ENCODE assay signal across 22 mouse cellular contexts in the genomic region with DNA sequence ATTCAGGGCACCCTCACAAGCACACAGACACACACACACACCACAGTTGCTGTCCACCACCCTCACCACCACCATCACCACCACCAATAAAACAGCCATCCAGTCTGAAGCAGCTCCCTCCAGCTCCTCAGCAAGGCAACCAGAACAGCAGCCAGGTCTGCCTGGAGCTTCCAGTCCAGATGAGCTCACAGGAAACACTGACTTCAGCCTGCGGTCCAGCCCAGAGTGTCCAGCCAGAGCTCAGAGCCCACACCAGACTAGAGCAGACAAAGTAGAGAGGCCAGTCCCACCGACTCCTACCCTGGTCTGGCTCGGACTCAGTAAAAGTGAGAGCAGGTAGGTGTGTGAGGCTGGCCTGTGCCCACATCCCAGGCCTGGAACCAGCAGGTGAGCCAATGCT. TPM values are rescaled to one million over a fixed set of nuclear protein-coding genes. Genes with fewer than 3 reads are reported as not detected.
DNase-seq lines count a peak whose midpoint lies in the region; ATAC-seq lines count a peak whose summit lies in the region.
"Had no signal": no experiment of that assay in that cellular context is flagged by ENCODE, and none has a peak within 500 bp of the region (broad histone marks: within the 10 kb centered on the region; RNA-seq: fewer than 3 reads in every experiment).

No protein-coding gene starts in this region.

- H3K4me3 ChIP-seq in heart, embryonic 10.5 days = no peak overlapping the region
- H3K4me3 ChIP-seq in midbrain, embryonic 10.5 days = no peak overlapping the region
- H3K4me3 ChIP-seq in midbrain, embryonic 15.5 days = no peak overlapping the region
- H3K4me3 ChIP-seq: liver, embryonic 12.5 days had no signal

- H3K9me3 ChIP-seq in heart, embryonic 10.5 days = no peaks in the 10 kb centered on the region
- no peaks in the 10 kb centered on the region for H3K9me3 ChIP-seq in midbrain, embryonic 10.5 days (replicated peaks)
- H3K9me3 ChIP-seq in midbrain, embryonic 15.5 days = no peaks in the 10 kb centered on the region
- H3K9me3 ChIP-seq: liver, embryonic 12.5 days had no signal

- H3K27ac ChIP-seq in heart, embryonic 10.5 days = no peak overlapping the region
- H3K27ac ChIP-seq in midbrain, embryonic 10.5 days (replicated peaks) = peak overlapping the region; percentile 63; the same call in 1 of the 2 replicates
- H3K27ac ChIP-seq in midbrain, embryonic 15.5 days = no peak overlapping the region
- H3K27ac ChIP-seq: hindbrain, embryonic 14.5 days; kidney, postnatal 0 days; liver, embryonic 12.5 days had no signal

- no peak for ATAC-seq in midbrain, embryonic 15.5 days (replicated peaks)
- ATAC-seq: CD4-positive, CD25-positive, alpha-beta regulatory T cell, adult 4 months; forebrain, embryonic 14.5 days; liver, embryonic 12.5 days had no signal

- intact Hi-C loops in gastrocnemius, postnatal 14 days (cut with DNase I; ENCODE audit: low total_unique reads) = no loop called here
- intact Hi-C loops in heart, postnatal 25 days (cut with DNase I) = no loop called here

- WGBS in heart, embryonic 10.5 days = 73% methylated on average over 3 of the region's 3 CpGs
- WGBS in midbrain, embryonic 10.5 days = 89% methylated on average over 3 of the region's 3 CpGs
- 89% methylated on average over 3 of the region's 3 CpGs for WGBS in midbrain, embryonic 15.5 days

- no peak overlapping the region for H3K4me2 ChIP-seq in midbrain, embryonic 15.5 days
- H3K4me2 ChIP-seq: heart, embryonic 11.5 days; hindbrain, embryonic 14.5 days; liver, embryonic 12.5 days had no signal

- DNase-seq in gastrocnemius, postnatal 14 days = peak; percentile 58
- no peak for DNase-seq in gastrocnemius, postnatal 25 days
- peak; percentile 31 for DNase-seq in heart, postnatal 25 days (ENCODE audit: low spot score)
- no peak for DNase-seq in heart, embryonic 10.5 days (ENCODE audit: low spot score)
- no peak for DNase-seq in midbrain, embryonic 10.5 days (ENCODE audit: low spot score)
- DNase-seq in liver = no peak
- DNase-seq: adrenal gland, postnatal 14 days; cerebellum, adult 8-10 months; cerebellum, postnatal 36 days; embryo, embryonic 11 days; gastrocnemius, postnatal 36 days; kidney, adult 2 months; left cerebral cortex, postnatal 4 days; lung, postnatal 10 days; right cerebral cortex, adult 18-20 months had no signal

- H3K9ac ChIP-seq in midbrain, embryonic 15.5 days = no peak overlapping the region
- H3K9ac ChIP-seq: hindbrain, embryonic 14.5 days; liver, embryonic 12.5 days had no signal

- no peaks in the 10 kb centered on the region; the same call in 1 of the 2 replicates for H3K27me3 ChIP-seq in heart, embryonic 10.5 days (ENCODE audit: insufficient read depth, poor library complexity, severe bottlenecking)
- H3K27me3 ChIP-seq in midbrain, embryonic 10.5 days (ENCODE audit: low read depth, poor library complexity, severe bottlenecking) = no peaks in the 10 kb centered on the region
- no peaks in the 10 kb centered on the region for H3K27me3 ChIP-seq in midbrain, embryonic 15.5 days (replicated peaks)
- H3K27me3 ChIP-seq: liver, embryonic 12.5 days had no signal

- peaks cover 32% of the 10 kb centered on the region for H3K36me3 ChIP-seq in heart, embryonic 10.5 days
- 0 out of 2 replicates have a peak, but pooled peaks cover 2% of the 10 kb centered on the region for H3K36me3 ChIP-seq in midbrain, embryonic 10.5 days
- H3K36me3 ChIP-seq in midbrain, embryonic 15.5 days (replicated peaks) = no peaks in the 10 kb centered on the region

- H3K4me1 ChIP-seq in heart, embryonic 10.5 days = peaks cover 31% of the 10 kb centered on the region
- H3K4me1 ChIP-seq in midbrain, embryonic 10.5 days = peaks cover 19% of the 10 kb centered on the region
- no peaks in the 10 kb centered on the region for H3K4me1 ChIP-seq in midbrain, embryonic 15.5 days

RNA-seq across cellular contexts. Expression of gene Prkcd, which starts 15.1 kb away (rescaled TPM):
- total RNA-seq in gastrocnemius, postnatal 14 days (2021) = 1 to 10 TPM; 7.8 to 9.1 TPM
- 1 to 10 TPM; 5.4 to 5.7 TPM for total RNA-seq in gastrocnemius, postnatal 25 days (2021)
- 10 to 100 TPM; 11.4 to 13.4 TPM for total RNA-seq in heart, postnatal 25 days (2021)
- polyA plus RNA-seq in heart, embryonic 10.5 days (2016; fragmentation: Nextera tagmentation; extraction: Ambion mirVana) = 32.4 and 37.3 TPM in 2 replicates
- 20.8 and 23.2 TPM in 2 replicates for polyA plus RNA-seq in midbrain, embryonic 10.5 days (2016; fragmentation: Nextera tagmentation; extraction: Ambion mirVana)
- polyA plus RNA-seq in midbrain, embryonic 15.5 days (2015; fragmentation: Nextera tagmentation; extraction: Ambion mirVana) = 14.7 and 19.6 TPM in 2 replicates

RNA-seq across cellular contexts. Expression of gene Rft1, which starts 43.2 kb away (rescaled TPM):
- 1 to 10 TPM; 5.5 to 6.7 TPM for total RNA-seq in gastrocnemius, postnatal 14 days (2021)
- total RNA-seq in gastrocnemius, postnatal 25 days (2021) = 1 to 10 TPM; 4.4 TPM
- total RNA-seq in heart, postnatal 25 days (2021) = 1 to 10 TPM; 6.8 to 7.9 TPM
- polyA plus RNA-seq in heart, embryonic 10.5 days (2016; fragmentation: Nextera tagmentation; extraction: Ambion mirVana) = 11.6 and 11.8 TPM in 2 replicates
- 14.8 and 15.3 TPM in 2 replicates for polyA plus RNA-seq in midbrain, embryonic 10.5 days (2016; fragmentation: Nextera tagmentation; extraction: Ambion mirVana)
- polyA plus RNA-seq in midbrain, embryonic 15.5 days (2015; fragmentation: Nextera tagmentation; extraction: Ambion mirVana) = 7.6 and 9.6 TPM in 2 replicates

Comparison
In these comparisons a context has a peak if more than half of its experiments do, and no peak if none do; other contexts are left out.
1. DNase-seq: peak in gastrocnemius, postnatal 14 days (single experiment) and heart, postnatal 25 days (single experiment); none in gastrocnemius, postnatal 25 days (single experiment), heart, embryonic 10.5 days (single experiment), midbrain, embryonic 10.5 days (single experiment) and liver (single experiment).